Mouse (Mus musculus): ENCODE data around the gene Tpgs1.

GRCm38 (mm10) chr10:79673054-79673453 lies 3.9 kb downstream of the Tpgs1 start:
- no peak for TF ChIP-seq CTCF (IDR thresholded peaks at IDR 0.05 in 2 of 3, conservative IDR thresholded peaks at IDR 0.05 in 1 of 3; ENCODE audit: control insufficient read depth in 1 of 3, insufficient read depth in 1 of 3, low read depth in 2 of 3, low read length in 3 of 3, poor library complexity in 1 of 3, severe bottlenecking in 1 of 3)
- no peak for TF ChIP-seq POLR2A (IDR thresholded peaks at IDR 0.05; ENCODE audit: control insufficient read depth in 1 of 2, insufficient read depth in 1 of 2, low read depth in 1 of 2, low read length in 2 of 2, poor library complexity in 1 of 2)
- TF ChIP-seq TCF12 (IDR thresholded peaks at IDR 0.05; ENCODE audit: low read depth, low read length): no peak
- no peak for TF ChIP-seq CHD2 (IDR thresholded peaks at IDR 0.05; ENCODE audit: low read length)
- TF ChIP-seq ZMIZ1 (IDR thresholded peaks at IDR 0.05; ENCODE audit: low read depth, low read length): no peak
- TF ChIP-seq TBP (IDR thresholded peaks at IDR 0.05; ENCODE audit: low read depth, low read length): no peak
- no peak for TF ChIP-seq NRF1 (IDR thresholded peaks at IDR 0.05; ENCODE audit: insufficient read depth, low read depth, low read length, poor library complexity, severe bottlenecking)
